Mouse (Mus musculus): ENCODE measurements around the gene Hs6st1. TPM values are rescaled to one million over a fixed set of nuclear protein-coding genes. Genes with fewer than 3 reads are reported as not detected.

Gene Hs6st1
- total and polyA plus RNA-seq, 2 experiments from 2014 or later, result 3.2 to 31.5 TPM

- Histone ChIP-seq H3K9ac (replicated peaks; ENCODE audit: low read depth, low read length) (no peak overlapping the region), H3K27ac (ENCODE audit: low read depth) (no peak overlapping the region), H3K27me3 (ENCODE audit: control insufficient read depth, insufficient read depth, low read length) (no peaks in the 10 kb centered on the region), H3K4me1 (ENCODE audit: control insufficient read depth, insufficient read depth) (no peaks in the 10 kb centered on the region), H3K36me3 (replicated peaks; ENCODE audit: control insufficient read depth, insufficient read depth, low read length) (no peaks in the 10 kb centered on the region), H3K4me2 (ENCODE audit: low read depth, low read length) (no peak overlapping the region), H3K4me3 (ENCODE audit: low read depth, low read length) (no peak overlapping the region), H3K9me3 (replicated peaks; ENCODE audit: control insufficient read depth, low read length) (no peaks in the 10 kb centered on the region)
- no peak for TF ChIP-seq EP300 (IDR thresholded peaks at IDR 0.05; ENCODE audit: low read depth)
- no peak for TF ChIP-seq CTCF (IDR thresholded peaks at IDR 0.05; ENCODE audit: low read depth)
- DNase-seq (ENCODE audit: low spot score) (no peak), ATAC-seq (ENCODE audit: insufficient read depth, low read depth) (no peak)
- 84% methylated on average over 3 of the region's 3 CpGs for WGBS
Observed at GRCm38 (mm10) chr1:36112665-36113064, 44.5 kb downstream of the Hs6st1 start.

- H3K4me2 ChIP-seq (ENCODE audit: low read depth, low read length), result no peak overlapping the region
Observed at GRCm38 (mm10) chr1:36113670-36114069, 45.5 kb downstream of the Hs6st1 start.

GRCm38 (mm10) chr1:36114844-36115243 lies 46.6 kb downstream of the Hs6st1 start:
- ATAC-seq (ENCODE audit: insufficient read depth, low read depth), result no peak

More at GRCm38 (mm10) chr1:36113670-36114069, 45.5 kb downstream of the Hs6st1 start:
- DNase-seq (ENCODE audit: low spot score), result no peak
- TF ChIP-seq EP300 (IDR thresholded peaks at IDR 0.05; ENCODE audit: low read depth) (no peak), CTCF (IDR thresholded peaks at IDR 0.05; ENCODE audit: low read depth) (no peak)
- H3K27me3 ChIP-seq (ENCODE audit: control insufficient read depth, insufficient read depth, low read length), result no peaks in the 10 kb centered on the region
- H3K9me3 ChIP-seq (replicated peaks; ENCODE audit: control insufficient read depth, low read length), result no peaks in the 10 kb centered on the region
- no peak overlapping the region for H3K4me3 ChIP-seq (ENCODE audit: low read depth, low read length)
- 72% methylated on average over 8 of the region's 8 CpGs for WGBS
- H3K36me3 ChIP-seq (replicated peaks; ENCODE audit: control insufficient read depth, insufficient read depth, low read length), result no peaks in the 10 kb centered on the region
- H3K27ac ChIP-seq (ENCODE audit: low read depth), result no peak overlapping the region
- ATAC-seq (ENCODE audit: insufficient read depth, low read depth), result no peak
- no peak overlapping the region for H3K9ac ChIP-seq (replicated peaks; ENCODE audit: low read depth, low read length)
- H3K4me1 ChIP-seq (ENCODE audit: control insufficient read depth, insufficient read depth), result no peaks in the 10 kb centered on the region

GRCm38 (mm10) chr1:36116488-36116887 lies 48.3 kb downstream of the Hs6st1 start:
- Histone ChIP-seq H3K27ac (ENCODE audit: low read depth) (no peak overlapping the region), H3K27me3 (ENCODE audit: control insufficient read depth, insufficient read depth, low read length) (no peaks in the 10 kb centered on the region), H3K36me3 (replicated peaks; ENCODE audit: control insufficient read depth, insufficient read depth, low read length) (no peaks in the 10 kb centered on the region), H3K4me2 (ENCODE audit: low read depth, low read length) (no peak overlapping the region), H3K4me3 (ENCODE audit: low read depth, low read length) (no peak overlapping the region), H3K9me3 (replicated peaks; ENCODE audit: control insufficient read depth, low read length) (no peaks in the 10 kb centered on the region), H3K4me1 (ENCODE audit: control insufficient read depth, insufficient read depth) (no peaks in the 10 kb centered on the region), H3K9ac (replicated peaks; ENCODE audit: low read depth, low read length) (no peak overlapping the region)
- TF ChIP-seq CTCF (IDR thresholded peaks at IDR 0.05; ENCODE audit: low read depth) (no peak), EP300 (IDR thresholded peaks at IDR 0.05; ENCODE audit: low read depth) (no peak)
- no peak for DNase-seq (ENCODE audit: low spot score)
- 81% methylated on average over 4 of the region's 5 CpGs for WGBS
- ATAC-seq (ENCODE audit: insufficient read depth, low read depth), result no peak

More at GRCm38 (mm10) chr1:36114844-36115243, 46.6 kb downstream of the Hs6st1 start:
- no peak for DNase-seq (ENCODE audit: low spot score)
- no peaks in the 10 kb centered on the region for H3K36me3 ChIP-seq (replicated peaks; ENCODE audit: control insufficient read depth, insufficient read depth, low read length)
- H3K9ac ChIP-seq (replicated peaks; ENCODE audit: low read depth, low read length), result no peak overlapping the region
- H3K4me1 ChIP-seq (ENCODE audit: control insufficient read depth, insufficient read depth), result no peaks in the 10 kb centered on the region
- H3K27ac ChIP-seq (ENCODE audit: low read depth), result no peak overlapping the region
- 84% methylated on average over 3 of the region's 3 CpGs for WGBS
- no peak overlapping the region for H3K4me3 ChIP-seq (ENCODE audit: low read depth, low read length)
- H3K9me3 ChIP-seq (replicated peaks; ENCODE audit: control insufficient read depth, low read length), result no peaks in the 10 kb centered on the region
- no peaks in the 10 kb centered on the region for H3K27me3 ChIP-seq (ENCODE audit: control insufficient read depth, insufficient read depth, low read length)
- TF ChIP-seq CTCF (IDR thresholded peaks at IDR 0.05; ENCODE audit: low read depth) (no peak), EP300 (IDR thresholded peaks at IDR 0.05; ENCODE audit: low read depth) (no peak)
- H3K4me2 ChIP-seq (ENCODE audit: low read depth, low read length), result no peak overlapping the region

- WGBS, result 74% methylated on average over 9 of the region's 9 CpGs
- Histone ChIP-seq H3K36me3 (replicated peaks; ENCODE audit: control insufficient read depth, insufficient read depth, low read length) (no peaks in the 10 kb centered on the region), H3K4me1 (ENCODE audit: control insufficient read depth, insufficient read depth) (no peaks in the 10 kb centered on the region), H3K27ac (ENCODE audit: low read depth) (no peak overlapping the region), H3K4me3 (ENCODE audit: low read depth, low read length) (no peak overlapping the region), H3K4me2 (ENCODE audit: low read depth, low read length) (no peak overlapping the region), H3K9ac (replicated peaks; ENCODE audit: low read depth, low read length) (no peak overlapping the region), H3K9me3 (replicated peaks; ENCODE audit: control insufficient read depth, low read length) (no peaks in the 10 kb centered on the region), H3K27me3 (ENCODE audit: control insufficient read depth, insufficient read depth, low read length) (no peaks in the 10 kb centered on the region)
- ATAC-seq (ENCODE audit: insufficient read depth, low read depth) (no peak), DNase-seq (ENCODE audit: low spot score) (no peak)
- TF ChIP-seq CTCF (IDR thresholded peaks at IDR 0.05; ENCODE audit: low read depth) (no peak), EP300 (IDR thresholded peaks at IDR 0.05; ENCODE audit: low read depth) (no peak)
Observed at GRCm38 (mm10) chr1:36118061-36118685, 50.0 kb downstream of the Hs6st1 start.

GRCm38 (mm10) chr1:36118958-36119357 lies 50.8 kb downstream of the Hs6st1 start:
- Histone ChIP-seq H3K9ac (replicated peaks; ENCODE audit: low read depth, low read length) (no peak overlapping the region), H3K36me3 (replicated peaks; ENCODE audit: control insufficient read depth, insufficient read depth, low read length) (no peaks in the 10 kb centered on the region), H3K27ac (ENCODE audit: low read depth) (no peak overlapping the region), H3K4me1 (ENCODE audit: control insufficient read depth, insufficient read depth) (no peaks in the 10 kb centered on the region), H3K4me3 (ENCODE audit: low read depth, low read length) (no peak overlapping the region), H3K9me3 (replicated peaks; ENCODE audit: control insufficient read depth, low read length) (no peaks in the 10 kb centered on the region), H3K4me2 (ENCODE audit: low read depth, low read length) (no peak overlapping the region), H3K27me3 (ENCODE audit: control insufficient read depth, insufficient read depth, low read length) (no peaks in the 10 kb centered on the region)
- TF ChIP-seq EP300 (IDR thresholded peaks at IDR 0.05; ENCODE audit: low read depth), result no peak
- no peak for TF ChIP-seq CTCF (IDR thresholded peaks at IDR 0.05; ENCODE audit: low read depth)
- no peak for ATAC-seq (ENCODE audit: insufficient read depth, low read depth)
- DNase-seq (ENCODE audit: low spot score), result no peak
- WGBS, result 91% methylated on average over 3 of the region's 3 CpGs

Measured in heart, postnatal 0 days (tissue).